Mouse (Mus musculus) urinary bladder, adult 2 months (tissue): ENCODE data around the gene Alk. TPM values are rescaled to one million over a fixed set of nuclear protein-coding genes. Genes with fewer than 3 reads are reported as not detected.

Experiments
- DNase-seq: peaks from one replicate; pipeline ENCODE4 v3.0.0; 2022; ENCODE audit warnings: low spot score
- polyA plus RNA-seq: library from polyadenylated mRNA; depleted of rRNA; stranded (reverse); fragments of >200 nt; gene quantifications from 2 replicates; pipeline ENCODE4 v1.2.3, GENCODE M21; 2012

Gene Alk
- polyA plus RNA-seq, 1 experiment, result 0.01 TPM

GRCm38 (mm10) chr17:72265171-72266022 is 339.0 kb downstream of the Alk start:
- DNase-seq, result no peak

- DNase-seq, result no peak
Observed at GRCm38 (mm10) chr17:72253411-72253810, 351.0 kb downstream of the Alk start.

GRCm38 (mm10) chr17:72251554-72251953 is 352.9 kb downstream of the Alk start:
- no peak for DNase-seq

GRCm38 (mm10) chr17:72250482-72251405 is 353.7 kb downstream of the Alk start:
- DNase-seq, result no peak

- no peak for DNase-seq
Observed at GRCm38 (mm10) chr17:72242036-72242435, 362.4 kb downstream of the Alk start.

GRCm38 (mm10) chr17:72237315-72237714 is 367.1 kb downstream of the Alk start:
- no peak for DNase-seq

GRCm38 (mm10) chr17:72230891-72231290 is 373.5 kb downstream of the Alk start:
- DNase-seq, result no peak

GRCm38 (mm10) chr17:72218816-72219215 is 385.6 kb downstream of the Alk start:
- no peak for DNase-seq

- DNase-seq, result no peak
Observed at GRCm38 (mm10) chr17:72197576-72197975, 406.9 kb downstream of the Alk start.

GRCm38 (mm10) chr17:72194976-72195650 is 409.3 kb downstream of the Alk start:
- no peak for DNase-seq

- no peak for DNase-seq
Observed at GRCm38 (mm10) chr17:72190536-72190935, 413.9 kb downstream of the Alk start.

- no peak for DNase-seq
Observed at GRCm38 (mm10) chr17:72187026-72187425, 417.4 kb downstream of the Alk start.

GRCm38 (mm10) chr17:72182414-72182813 is 422.0 kb downstream of the Alk start:
- no peak for DNase-seq

GRCm38 (mm10) chr17:72180200-72180599 is 424.2 kb downstream of the Alk start:
- no peak for DNase-seq

- DNase-seq, result no peak
Observed at GRCm38 (mm10) chr17:72179722-72180140, 424.7 kb downstream of the Alk start.

GRCm38 (mm10) chr17:72173778-72174177 is 430.6 kb downstream of the Alk start:
- DNase-seq, result no peak

- DNase-seq, result no peak
Observed at GRCm38 (mm10) chr17:72168152-72168551, 436.3 kb downstream of the Alk start.

GRCm38 (mm10) chr17:72158857-72159385 is 445.5 kb downstream of the Alk start:
- no peak for DNase-seq

- DNase-seq, result no peak
Observed at GRCm38 (mm10) chr17:72157830-72158629, 446.4 kb downstream of the Alk start.

GRCm38 (mm10) chr17:72153038-72153437 is 451.4 kb downstream of the Alk start:
- DNase-seq, result no peak
